Mouse (Mus musculus) c-Kit-positive CD71-positive TER-119-negative erythroid progenitor cells, embryonic 14.5 days (primary cell): Measurements from ENCODE around the gene 4930522H14Rik.
A peak's percentile ranks its signal among the peaks of the same experiment; 100 is the strongest.

Source experiments
- DNase-seq: peaks from one replicate; pipeline ENCODE4 v3.0.0-alpha.2; 2013; ENCODE audit warnings: low read depth

Gene 4930522H14Rik

GRCm38 (mm10) chr4:109531111-109531510 is at the start of gene 4930522H14Rik:
Gene 4930522H14Rik (minus strand): TSS chr4:109531297.
- no peak for DNase-seq

DNA sequence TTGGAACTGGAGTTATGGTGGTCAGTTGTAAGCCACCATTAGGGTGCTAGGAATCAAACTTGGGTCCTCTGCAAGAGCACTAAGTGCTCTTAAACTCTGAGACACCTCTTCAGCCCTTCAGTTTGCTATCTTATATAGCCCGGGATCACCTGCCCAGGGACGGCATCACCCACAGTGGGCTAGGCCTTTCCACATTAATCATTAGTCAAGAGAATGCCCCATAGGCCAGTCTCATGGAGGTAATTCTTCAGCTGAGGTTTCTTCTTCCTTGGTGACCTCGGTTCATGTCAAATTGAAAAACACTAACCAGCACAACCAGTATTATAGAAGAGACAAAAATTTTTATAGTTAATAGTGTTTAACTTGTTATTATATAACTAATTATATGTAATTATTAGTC is 47.3 kb upstream of the 4930522H14Rik start:
- no peak for DNase-seq

DNA sequence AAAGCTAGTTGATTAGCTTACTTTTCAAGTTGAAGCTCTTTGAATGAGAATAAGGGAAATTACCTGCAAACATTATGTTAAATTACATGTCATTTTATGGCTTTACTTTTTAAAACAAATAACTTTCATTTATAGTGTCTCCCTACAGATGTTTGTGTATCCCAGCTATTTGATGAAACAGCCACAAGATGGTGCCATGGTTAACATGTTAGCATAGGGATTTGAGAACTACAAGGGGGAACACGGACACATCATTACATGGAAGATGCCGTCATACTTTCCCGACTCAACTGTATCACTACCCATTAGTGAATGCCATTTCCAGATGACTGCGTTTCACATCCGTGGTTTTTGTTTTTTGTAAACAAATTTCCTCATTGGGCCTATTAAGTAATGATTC is 45.8 kb upstream of the 4930522H14Rik start:
- DNase-seq = no peak

DNA sequence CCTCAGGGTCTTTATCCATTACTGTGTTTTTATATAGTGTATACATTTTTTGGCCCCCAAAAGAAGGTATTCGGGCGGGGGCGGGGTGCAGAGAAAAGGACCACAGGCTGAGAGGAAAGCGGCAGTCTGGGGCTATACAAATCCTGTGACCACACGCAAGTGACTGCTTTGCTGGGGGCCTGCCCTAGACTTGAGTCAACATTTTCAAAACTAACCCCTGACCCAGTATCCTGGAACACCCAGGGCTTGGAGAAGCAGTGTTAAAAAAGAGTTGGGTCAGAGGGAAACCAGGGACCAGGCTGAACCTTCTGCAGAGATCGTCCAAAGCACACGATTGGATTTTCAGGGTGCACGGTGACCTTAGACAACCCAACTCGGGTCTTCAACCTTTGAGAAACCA is 43.7 kb upstream of the 4930522H14Rik start:
- DNase-seq = no peak

DNA sequence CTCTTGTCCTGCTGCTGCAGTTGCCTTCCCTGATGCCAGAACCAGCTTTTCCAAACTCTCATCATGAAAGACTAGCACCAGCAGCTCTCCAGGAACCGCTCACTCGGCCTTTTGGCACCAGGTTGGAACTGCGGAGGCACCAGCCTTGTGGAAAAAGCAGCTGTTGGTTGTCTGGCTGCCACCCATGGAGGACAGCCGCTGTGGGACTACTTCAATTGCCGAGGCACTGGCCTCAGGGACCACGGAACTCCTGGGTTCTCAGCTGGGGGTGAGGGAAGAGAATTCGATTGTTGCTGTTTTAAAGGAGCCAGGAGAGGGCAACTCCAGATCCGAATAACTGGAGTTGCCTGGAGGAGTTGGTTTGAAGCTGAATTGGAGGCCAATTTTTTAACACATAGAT is 43.2 kb upstream of the 4930522H14Rik start:
- DNase-seq = no peak

GRCm38 (mm10) chr4:109572632-109573031 is 41.5 kb upstream of the 4930522H14Rik start:
- no peak for DNase-seq

DNA sequence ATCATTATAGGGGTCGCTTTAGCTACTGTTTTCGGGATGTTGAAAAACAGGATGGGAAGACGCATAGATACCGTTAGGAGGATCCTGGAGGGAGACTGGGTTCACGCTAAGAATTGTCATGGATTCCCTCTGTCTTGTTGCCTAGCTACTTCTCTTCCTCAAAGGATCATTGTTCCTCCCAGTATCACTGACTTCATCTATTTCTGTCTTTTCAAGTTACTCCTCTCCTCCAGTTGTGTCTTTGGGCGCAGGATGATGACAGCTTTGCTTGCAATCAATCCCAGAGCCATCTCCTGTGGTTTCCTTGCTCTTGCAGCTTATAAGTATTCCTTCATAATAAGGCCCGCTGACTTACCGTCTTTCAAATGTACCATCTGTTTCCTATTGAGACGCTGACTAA is 38.3 kb upstream of the 4930522H14Rik start:
- no peak for DNase-seq

DNA sequence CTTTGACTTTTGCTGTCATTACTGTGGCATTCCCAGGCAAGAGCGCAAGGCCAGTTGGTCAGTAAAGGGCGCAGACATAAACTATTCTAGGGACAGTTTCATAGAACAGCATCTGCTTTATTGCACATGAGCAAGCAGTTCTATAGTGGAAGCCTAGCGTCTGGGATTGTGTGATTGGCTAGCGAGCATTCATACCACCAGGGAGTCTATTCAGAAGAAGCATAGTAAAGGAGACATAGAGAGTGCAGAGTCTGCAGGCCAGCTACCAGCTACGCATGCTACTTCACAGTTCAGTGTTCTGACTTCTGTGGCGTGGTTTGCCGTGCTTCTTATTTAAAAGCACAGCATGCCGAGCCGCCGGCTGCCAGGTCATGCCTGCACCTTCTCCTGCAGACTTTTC is 37.9 kb upstream of the 4930522H14Rik start:
- no peak for DNase-seq

- no peak for DNase-seq
These were observed 33.6 kb upstream of the 4930522H14Rik start for GRCm38 (mm10) chr4:109564711-109565110.

DNA sequence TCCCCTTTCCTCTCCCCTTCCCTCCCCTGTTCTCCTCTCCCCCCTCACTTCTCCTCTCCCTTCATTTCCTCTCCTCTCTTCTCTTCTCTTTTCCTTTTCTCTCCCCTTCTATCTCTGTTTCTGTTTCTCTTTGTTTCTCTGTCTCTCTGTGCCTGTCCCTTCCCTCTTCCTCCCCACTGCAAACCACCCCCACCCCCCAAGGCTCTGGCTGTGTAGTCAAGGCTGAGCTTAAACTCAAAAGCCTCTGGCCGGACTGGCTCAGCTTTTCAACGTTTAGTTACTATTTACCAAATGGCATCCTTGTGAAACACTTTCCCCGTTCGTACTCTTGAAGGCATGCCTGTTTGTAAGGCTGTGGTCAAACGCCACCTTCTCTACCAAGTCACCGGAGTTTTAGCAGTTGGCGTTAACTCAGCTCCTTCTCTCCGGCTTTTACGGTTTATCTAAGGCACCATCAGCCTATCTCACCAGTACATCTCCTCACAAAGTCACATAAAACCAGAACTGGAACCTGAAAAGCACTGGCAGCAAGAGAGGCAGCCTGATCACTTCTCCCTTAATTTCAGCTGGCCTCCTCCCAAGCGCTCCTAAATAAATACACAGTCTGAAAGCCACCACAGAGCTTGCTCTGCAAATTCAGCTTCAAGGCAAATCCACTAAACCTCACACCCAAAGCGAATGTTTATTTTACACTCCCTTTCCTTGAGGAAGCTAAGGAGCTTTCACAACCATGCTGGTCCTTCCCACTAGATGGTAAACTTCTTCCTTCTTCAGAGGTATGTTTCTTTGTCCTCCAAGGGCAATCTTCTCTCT is 19.4 kb upstream of the 4930522H14Rik start:
- DNase-seq = no peak

DNA sequence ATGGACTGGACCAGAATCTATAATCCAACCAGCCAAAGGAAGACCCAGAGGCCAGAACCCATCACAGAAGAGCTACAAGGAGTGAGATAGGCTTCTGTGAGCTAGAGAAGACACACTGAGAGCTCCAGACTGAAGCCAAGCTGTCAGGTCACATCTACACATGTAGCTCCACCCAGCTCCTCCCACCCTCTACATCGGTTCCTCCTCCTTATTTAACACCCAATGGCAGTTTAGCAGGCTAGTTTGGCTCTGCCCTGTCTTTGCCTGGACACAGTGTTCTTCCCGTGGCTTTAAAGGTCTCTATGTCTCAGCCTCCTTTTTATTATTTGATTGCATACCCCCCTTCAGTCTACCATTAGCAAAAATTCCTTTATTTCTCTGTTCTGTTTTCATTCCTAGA is 16.2 kb upstream of the 4930522H14Rik start:
- DNase-seq = no peak

- no peak for DNase-seq
These were observed 15.4 kb upstream of the 4930522H14Rik start for GRCm38 (mm10) chr4:109546538-109546937.

- no peak for DNase-seq
These were observed 766 bp downstream of the 4930522H14Rik start for GRCm38 (mm10) chr4:109530245-109530816.

GRCm38 (mm10) chr4:109504885-109505284 is 26.2 kb downstream of the 4930522H14Rik start:
- DNase-seq = peak; percentile 68

GRCm38 (mm10) chr4:109498476-109498875 is 32.6 kb downstream of the 4930522H14Rik start:
- DNase-seq = no peak

DNA sequence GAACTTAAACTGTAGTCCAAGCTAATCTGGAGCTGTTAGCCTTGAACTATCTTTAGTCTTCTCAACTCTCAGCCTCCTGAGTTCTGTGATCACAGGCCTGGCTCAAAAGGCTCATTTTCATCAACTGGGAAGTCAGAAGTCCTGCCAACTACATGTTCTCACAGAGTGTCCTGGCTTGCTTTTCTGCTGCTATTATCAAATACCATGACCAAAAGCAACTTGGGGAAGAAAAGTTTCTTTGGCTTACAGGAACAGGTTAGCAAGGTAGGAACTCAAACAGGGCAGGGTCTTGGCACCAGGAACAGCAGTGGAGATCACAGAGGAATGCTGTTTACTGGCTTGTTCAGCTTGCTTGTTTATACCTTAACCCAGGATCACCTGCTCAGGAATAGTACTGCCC is 37.5 kb downstream of the 4930522H14Rik start:
- no peak for DNase-seq

DNA sequence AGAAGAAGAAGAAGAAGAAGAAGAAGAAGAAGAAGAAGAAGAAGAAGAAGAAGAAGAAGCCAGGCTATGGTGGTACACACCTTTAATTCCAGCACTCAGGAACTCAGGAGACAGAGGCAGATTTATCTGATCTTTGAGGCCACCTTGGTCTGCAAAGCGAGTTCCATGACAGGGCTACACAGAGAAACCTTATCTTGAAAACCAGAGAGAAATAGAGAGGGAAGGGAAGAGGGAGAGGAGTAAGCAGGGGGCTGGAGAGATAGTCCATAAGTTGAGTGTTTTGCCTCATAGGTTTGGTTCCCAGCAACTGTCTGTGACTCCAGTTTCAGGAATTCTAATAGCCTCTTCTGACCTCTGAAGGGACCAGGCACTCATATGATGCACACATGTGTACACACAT is 42.3 kb downstream of the 4930522H14Rik start:
- DNase-seq = no peak

- no peak for DNase-seq
These were observed 46.5 kb downstream of the 4930522H14Rik start, which contains the start of gene Rnf11 for GRCm38 (mm10) chr4:109484621-109485020. Gene Rnf11 (minus strand): TSS chr4:109484728.

DNA sequence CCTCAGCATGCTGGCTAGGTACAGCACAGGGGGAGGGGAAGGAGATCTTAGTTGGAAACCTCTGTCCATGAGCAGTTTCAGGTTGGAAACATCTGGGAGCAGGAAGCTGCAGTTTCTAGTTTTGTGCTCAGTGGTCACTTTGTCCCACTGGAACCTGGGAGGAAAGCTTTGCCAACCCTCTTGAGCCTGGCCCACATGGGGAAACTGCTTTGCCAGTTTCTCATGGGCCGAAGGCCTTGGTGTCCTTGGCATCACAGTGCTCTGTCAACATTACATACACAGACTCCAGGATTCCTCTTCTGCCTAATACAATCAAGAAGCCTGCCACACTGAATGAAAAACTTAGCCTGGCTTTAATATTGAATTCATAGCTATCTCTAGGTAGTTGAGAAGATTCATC is 48.4 kb downstream of the 4930522H14Rik start:
- DNase-seq = no peak

DNA sequence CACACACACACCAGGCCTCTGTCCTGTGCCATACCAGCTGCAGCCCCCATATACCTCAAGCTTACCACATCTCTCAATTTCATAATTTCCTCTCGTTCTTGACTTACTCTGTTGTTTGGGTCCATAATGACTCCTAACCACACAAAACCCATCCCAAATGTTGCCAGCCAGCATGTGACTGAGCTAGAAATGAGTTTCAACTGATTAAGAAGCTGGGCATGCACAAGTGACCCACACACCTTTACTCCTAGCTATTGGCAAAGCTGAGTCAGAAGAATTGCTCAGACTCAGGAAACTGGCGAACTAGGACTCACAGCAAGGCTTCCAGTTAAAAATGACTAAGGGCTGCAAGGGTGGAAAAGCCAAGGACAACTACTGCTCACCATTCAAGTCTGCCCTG is 49.7 kb downstream of the 4930522H14Rik start:
- DNase-seq = no peak

- DNase-seq = no peak
These were observed 53.6 kb downstream of the 4930522H14Rik start for GRCm38 (mm10) chr4:109477454-109477853.

GRCm38 (mm10) chr4:109476554-109477014 is 54.5 kb downstream of the 4930522H14Rik start:
- DNase-seq = peak; percentile 60
